Mouse (Mus musculus) megakaryocyte progenitor cell, adult 5-6 weeks (primary cell): ENCODE results near the gene Abhd8. TPM values are rescaled to one million over a fixed set of nuclear protein-coding genes. Genes with fewer than 3 reads are reported as not detected.

ENCODE experiments used
- total RNA-seq, 2 experiments: library from RNA; stranded (forward) in 1 of 2; stranded (reverse) in 1 of 2; fragments of 157-497, 149-512 nt in 1 of 2; fragments of 200-1000 nt in 1 of 2; gene quantifications; 2 replicates each; pipeline versions ENCODE4 v1.2.3 to v1.2.4; 2015 to 2017

Abhd8 gene
- total RNA-seq, 2 experiments from 2014 or later, result 2.3 to 8.2 TPM

Other genes with a start within 250 kb of the Abhd8 start
- gene Myo9b, start 190.9 kb downstream of the Abhd8 start, total RNA-seq (2015), result 29.4 and 30.4 TPM in 2 replicates
- gene Myo9b, start 190.9 kb downstream of the Abhd8 start, total RNA-seq (2017), result 37.6 and 48.7 TPM in 2 replicates
- 24.9 and 25.4 TPM in 2 replicates for gene Haus8, start 190.7 kb downstream of the Abhd8 start, total RNA-seq (2015)
- 62.8 and 66.7 TPM in 2 replicates for gene Haus8, start 190.7 kb downstream of the Abhd8 start, total RNA-seq (2017)
- 107 and 116 TPM in 2 replicates for gene Use1, start 96.8 kb downstream of the Abhd8 start, total RNA-seq (2015)
- gene Use1, start 96.8 kb downstream of the Abhd8 start, total RNA-seq (2017), result 153 and 165 TPM in 2 replicates
- 6.3 and 8.0 TPM in 2 replicates for gene Ocel1, start 92.4 kb downstream of the Abhd8 start, total RNA-seq (2015)
- 11.1 and 11.7 TPM in 2 replicates for gene Ocel1, start 92.4 kb downstream of the Abhd8 start, total RNA-seq (2017)
- gene Nr2f6, start 81.7 kb downstream of the Abhd8 start, total RNA-seq (2015), result 3.6 and 7.6 TPM in 2 replicates
- 4.3 and 5.6 TPM in 2 replicates for gene Nr2f6, start 81.7 kb downstream of the Abhd8 start, total RNA-seq (2017)
- not detected in 2 replicates for gene Ushbp1, start 67.9 kb downstream of the Abhd8 start, total RNA-seq (2015)
- gene Ushbp1, start 67.9 kb downstream of the Abhd8 start, total RNA-seq (2017), result not detected in 2 replicates
- gene Babam1, start 66.8 kb downstream of the Abhd8 start, total RNA-seq (2015), result 51.8 and 76.5 TPM in 2 replicates
- 93.7 and 122 TPM in 2 replicates for gene Babam1, start 66.8 kb downstream of the Abhd8 start, total RNA-seq (2017)
- 13.6 and 19.8 TPM in 2 replicates for gene Ankle1, start 57.6 kb downstream of the Abhd8 start, total RNA-seq (2015)
- 14.2 and 14.3 TPM in 2 replicates for gene Ankle1, start 57.6 kb downstream of the Abhd8 start, total RNA-seq (2017)
- gene Mrpl34, start 1.3 kb upstream of the Abhd8 start, total RNA-seq (2015), result 60.0 and 66.1 TPM in 2 replicates
- gene Mrpl34, start 1.3 kb upstream of the Abhd8 start, total RNA-seq (2017), result 50.2 and 53.6 TPM in 2 replicates
- 32.3 and 37.0 TPM in 2 replicates for gene Dda1, start 5.5 kb upstream of the Abhd8 start, total RNA-seq (2015)
- 14.1 and 14.7 TPM in 2 replicates for gene Dda1, start 5.5 kb upstream of the Abhd8 start, total RNA-seq (2017)
- gene Ano8, start 22.3 kb upstream of the Abhd8 start, total RNA-seq (2015), result 0.22 and 0.64 TPM in 2 replicates
- 3.1 and 3.6 TPM in 2 replicates for gene Ano8, start 22.3 kb upstream of the Abhd8 start, total RNA-seq (2017)
- gene Gtpbp3, start 24.4 kb upstream of the Abhd8 start, total RNA-seq (2015), result 5.9 TPM in 2 replicates
- 23.4 and 26.5 TPM in 2 replicates for gene Gtpbp3, start 24.4 kb upstream of the Abhd8 start, total RNA-seq (2017)
- gene Plvap, start 48.1 kb upstream of the Abhd8 start, total RNA-seq (2015), result 0.67 and 0.76 TPM in 2 replicates
- 0.71 and 2.7 TPM in 2 replicates for gene Plvap, start 48.1 kb upstream of the Abhd8 start, total RNA-seq (2017)
- gene Ccdc194, start 62.1 kb upstream of the Abhd8 start, total RNA-seq (2015), result 0.07 TPM in 1 of 2 replicates, not detected in the other
- gene Ccdc194, start 62.1 kb upstream of the Abhd8 start, total RNA-seq (2017), result not detected in 2 replicates
- 11.3 and 15.7 TPM in 2 replicates for gene Bst2, start 73.8 kb upstream of the Abhd8 start, total RNA-seq (2015)
- 50.9 and 62.2 TPM in 2 replicates for gene Bst2, start 73.8 kb upstream of the Abhd8 start, total RNA-seq (2017)
- 45.4 and 49.8 TPM in 2 replicates for gene Mvb12a, start 79.3 kb upstream of the Abhd8 start, total RNA-seq (2015)
- gene Mvb12a, start 79.3 kb upstream of the Abhd8 start, total RNA-seq (2017), result 65.6 and 76.6 TPM in 2 replicates
- gene Tmem221, start 95.2 kb upstream of the Abhd8 start, total RNA-seq (2015), result 0.17 TPM in 1 of 2 replicates, not detected in the other
- gene Tmem221, start 95.2 kb upstream of the Abhd8 start, total RNA-seq (2017), result not detected in 2 replicates
- not detected in 2 replicates for gene Nxnl1, start 102.9 kb upstream of the Abhd8 start, total RNA-seq (2015)
- gene Nxnl1, start 102.9 kb upstream of the Abhd8 start, total RNA-seq (2017), result not detected in 2 replicates
- gene Slc27a1, start 105.2 kb upstream of the Abhd8 start, total RNA-seq (2015), result 3.6 TPM in 2 replicates
- gene Slc27a1, start 105.2 kb upstream of the Abhd8 start, total RNA-seq (2017), result 3.5 and 3.8 TPM in 2 replicates
- 116 and 134 TPM in 2 replicates for gene Pgls, start 128.5 kb upstream of the Abhd8 start, total RNA-seq (2015)
- gene Pgls, start 128.5 kb upstream of the Abhd8 start, total RNA-seq (2017), result 128 and 131 TPM in 2 replicates
- 6.5 and 10.2 TPM in 2 replicates for gene Fam129c, start 134.0 kb upstream of the Abhd8 start, total RNA-seq (2015)
- gene Fam129c, start 134.0 kb upstream of the Abhd8 start, total RNA-seq (2017), result 1.00 and 5.3 TPM in 2 replicates
- gene Colgalt1, start 147.3 kb upstream of the Abhd8 start, total RNA-seq (2015), result 54.0 and 63.0 TPM in 2 replicates
- gene Colgalt1, start 147.3 kb upstream of the Abhd8 start, total RNA-seq (2017), result 62.0 and 67.2 TPM in 2 replicates
- 0.64 and 1.8 TPM in 2 replicates for gene Unc13a, start 208.1 kb upstream of the Abhd8 start, total RNA-seq (2015)
- 0.79 and 0.98 TPM in 2 replicates for gene Unc13a, start 208.1 kb upstream of the Abhd8 start, total RNA-seq (2017)
- gene Jak3, start 212.6 kb upstream of the Abhd8 start, total RNA-seq (2015), result 9.3 and 11.8 TPM in 2 replicates
- 7.7 and 9.9 TPM in 2 replicates for gene Jak3, start 212.6 kb upstream of the Abhd8 start, total RNA-seq (2017)
- gene Insl3, start 225.6 kb upstream of the Abhd8 start, total RNA-seq (2015), result 7.1 and 7.2 TPM in 2 replicates
- 1.2 and 1.8 TPM in 2 replicates for gene Insl3, start 225.6 kb upstream of the Abhd8 start, total RNA-seq (2017)
- 0.15 and 0.54 TPM in 2 replicates for gene B3gnt3, start 238.1 kb upstream of the Abhd8 start, total RNA-seq (2015)
- gene B3gnt3, start 238.1 kb upstream of the Abhd8 start, total RNA-seq (2017), result 0.12 and 0.34 TPM in 2 replicates